Mouse (Mus musculus) B cell, adult 67 days (primary cell): ENCODE results near the gene Zbtb20. TPM values are rescaled to one million over a fixed set of nuclear protein-coding genes. Genes with fewer than 3 reads are reported as not detected.

Experiments used
- total RNA-seq, 2 experiments: library from RNA; stranded (reverse); gene quantifications; 4 replicates each; pipeline ENCODE4 v1.2.4; 2023

Zbtb20 gene
- total RNA-seq, result 10 to 100 TPM; 53.8 to 57.3 TPM

GRCm38 (mm10) chr16:42875852-42875980 lies at the start of gene Zbtb20:
Gene Zbtb20 (plus strand): TSS chr16:42875881.

GRCm38 (mm10) chr16:43663978-43664579 lies 788.4 kb downstream of the Zbtb20 start, which contains the start of gene Tigit:
Gene Tigit (minus strand): TSS chr16:43664146.

